Mouse (Mus musculus): ENCODE results near the gene Epp13. TPM values are rescaled to one million over a fixed set of nuclear protein-coding genes. Genes with fewer than 3 reads are reported as not detected.
"Not testable (repeated sequence)": the region's sequence is repeated elsewhere in the genome, so short reads cannot be mapped to it uniquely, and the experiment has no call there.

Epp13 gene
- polyA plus RNA-seq (2015; fragmentation: Nextera tagmentation; extraction: Ambion mirVana): not detected in 2 replicates

- H3K27me3 ChIP-seq (ENCODE audit: control insufficient read depth, insufficient read depth, low read depth, low read length): no peaks in the 10 kb centered on the region
- ATAC-seq: no peak
- H3K4me2 ChIP-seq (ENCODE audit: low read length): no peak within 1 kb of the TSS
- no peaks in the 10 kb centered on the region for H3K36me3 ChIP-seq (ENCODE audit: control insufficient read depth, insufficient read depth, low read length)
- WGBS: 82% methylated on average over 6 of the region's 6 CpGs
- no peaks in the 10 kb centered on the region for H3K4me1 ChIP-seq (ENCODE audit: control insufficient read depth, insufficient read depth, low read length)
- no peaks in the 10 kb centered on the region for H3K9me3 ChIP-seq (replicated peaks; ENCODE audit: control insufficient read depth, low read length, poor library complexity, severe bottlenecking)
- H3K27ac ChIP-seq (ENCODE audit: low read length): no peak within 1 kb of the TSS
- H3K9ac ChIP-seq (ENCODE audit: low read depth, low read length): no peak within 1 kb of the TSS
- H3K4me3 ChIP-seq (ENCODE audit: low read depth, low read length): no peak within 1 kb of the TSS
Measured at GRCm38 (mm10) chr7:6252410-6252809, at the start of gene Epp13. Gene Epp13 (plus strand): TSS chr7:6252710.

- Histone ChIP-seq H3K9me3 (replicated peaks; ENCODE audit: control insufficient read depth, low read length, poor library complexity, severe bottlenecking) (no peaks in the 10 kb centered on the region), H3K27ac (ENCODE audit: low read length) (no peak overlapping the region), H3K4me1 (ENCODE audit: control insufficient read depth, insufficient read depth, low read length) (no peaks in the 10 kb centered on the region), H3K4me3 (ENCODE audit: low read depth, low read length) (no peak overlapping the region), H3K36me3 (ENCODE audit: control insufficient read depth, insufficient read depth, low read length) (no peaks in the 10 kb centered on the region), H3K4me2 (ENCODE audit: low read length) (no peak overlapping the region), H3K27me3 (ENCODE audit: control insufficient read depth, insufficient read depth, low read depth, low read length) (no peaks in the 10 kb centered on the region), H3K9ac (ENCODE audit: low read depth, low read length) (no peak overlapping the region)
- 84% methylated on average over 3 of the region's 3 CpGs for WGBS
- ATAC-seq: no peak
Measured at GRCm38 (mm10) chr7:6204200-6204599, 48.3 kb upstream of the Epp13 start.

GRCm38 (mm10) chr7:6213144-6213543 is 39.4 kb upstream of the Epp13 start:
- Histone ChIP-seq H3K4me1 (ENCODE audit: control insufficient read depth, insufficient read depth, low read length) (no peaks in the 10 kb centered on the region), H3K36me3 (ENCODE audit: control insufficient read depth, insufficient read depth, low read length) (no peaks in the 10 kb centered on the region), H3K4me2 (ENCODE audit: low read length) (no peak overlapping the region), H3K9me3 (replicated peaks; ENCODE audit: control insufficient read depth, low read length, poor library complexity, severe bottlenecking) (peaks cover 2% of the 10 kb centered on the region; the same call in 1 of the 2 replicates), H3K9ac (ENCODE audit: low read depth, low read length) (no peak overlapping the region), H3K27ac (ENCODE audit: low read length) (no peak overlapping the region), H3K27me3 (ENCODE audit: control insufficient read depth, insufficient read depth, low read depth, low read length) (no peaks in the 10 kb centered on the region), H3K4me3 (ENCODE audit: low read depth, low read length) (no peak overlapping the region)
- WGBS: 45% methylated on average over 5 of the region's 5 CpGs
- ATAC-seq: no peak

GRCm38 (mm10) chr7:6214691-6215090 is 37.8 kb upstream of the Epp13 start:
- not testable (repeated sequence) for H3K4me1 ChIP-seq (ENCODE audit: control insufficient read depth, insufficient read depth, low read length); ATAC-seq; H3K27ac ChIP-seq (ENCODE audit: low read length); H3K36me3 ChIP-seq (ENCODE audit: control insufficient read depth, insufficient read depth, low read length); H3K27me3 ChIP-seq (ENCODE audit: control insufficient read depth, insufficient read depth, low read depth, low read length); H3K4me3 ChIP-seq (ENCODE audit: low read depth, low read length); H3K9ac ChIP-seq (ENCODE audit: low read depth, low read length); H3K4me2 ChIP-seq (ENCODE audit: low read length); H3K9me3 ChIP-seq (replicated peaks; ENCODE audit: control insufficient read depth, low read length, poor library complexity, severe bottlenecking)
- 76% methylated on average over 2 of the region's 4 CpGs for WGBS

GRCm38 (mm10) chr7:6220147-6220546 is 32.4 kb upstream of the Epp13 start:
- Histone ChIP-seq H3K4me2 (ENCODE audit: low read length) (no peak overlapping the region), H3K27ac (ENCODE audit: low read length) (no peak overlapping the region), H3K9ac (ENCODE audit: low read depth, low read length) (no peak overlapping the region), H3K9me3 (replicated peaks; ENCODE audit: control insufficient read depth, low read length, poor library complexity, severe bottlenecking) (0 out of 2 replicates have a peak, but pooled peaks cover 2% of the 10 kb centered on the region), H3K4me3 (ENCODE audit: low read depth, low read length) (no peak overlapping the region), H3K4me1 (ENCODE audit: control insufficient read depth, insufficient read depth, low read length) (no peaks in the 10 kb centered on the region), H3K27me3 (ENCODE audit: control insufficient read depth, insufficient read depth, low read depth, low read length) (no peaks in the 10 kb centered on the region), H3K36me3 (ENCODE audit: control insufficient read depth, insufficient read depth, low read length) (no peaks in the 10 kb centered on the region)
- WGBS: 37% methylated on average over 3 of the region's 3 CpGs
- no peak for ATAC-seq

- no peaks in the 10 kb centered on the region for H3K27me3 ChIP-seq (ENCODE audit: control insufficient read depth, insufficient read depth, low read depth, low read length)
- no peak within 1 kb of the TSS for H3K4me3 ChIP-seq (ENCODE audit: low read depth, low read length)
- ATAC-seq: no peak
- no peaks in the 10 kb centered on the region for H3K4me1 ChIP-seq (ENCODE audit: control insufficient read depth, insufficient read depth, low read length)
- H3K4me2 ChIP-seq (ENCODE audit: low read length): no peak within 1 kb of the TSS
- H3K36me3 ChIP-seq (ENCODE audit: control insufficient read depth, insufficient read depth, low read length): no peaks in the 10 kb centered on the region
- 94% methylated on average over 12 of the region's 12 CpGs for WGBS
- H3K9ac ChIP-seq (ENCODE audit: low read depth, low read length): no peak within 1 kb of the TSS
- 0 out of 2 replicates have a peak, but pooled peaks cover 2% of the 10 kb centered on the region for H3K9me3 ChIP-seq (replicated peaks; ENCODE audit: control insufficient read depth, low read length, poor library complexity, severe bottlenecking)
- H3K27ac ChIP-seq (ENCODE audit: low read length): no peak within 1 kb of the TSS
Measured at GRCm38 (mm10) chr7:6221978-6222377, 30.5 kb upstream of the Epp13 start, which contains the start of gene Zscan5b. Gene Zscan5b (plus strand): TSS chr7:6222278.

GRCm38 (mm10) chr7:6228491-6228890 is 24.0 kb upstream of the Epp13 start:
- H3K4me2 ChIP-seq (ENCODE audit: low read length); H3K27me3 ChIP-seq (ENCODE audit: control insufficient read depth, insufficient read depth, low read depth, low read length); H3K9me3 ChIP-seq (replicated peaks; ENCODE audit: control insufficient read depth, low read length, poor library complexity, severe bottlenecking); H3K36me3 ChIP-seq (ENCODE audit: control insufficient read depth, insufficient read depth, low read length); H3K27ac ChIP-seq (ENCODE audit: low read length); ATAC-seq; H3K9ac ChIP-seq (ENCODE audit: low read depth, low read length); H3K4me1 ChIP-seq (ENCODE audit: control insufficient read depth, insufficient read depth, low read length); H3K4me3 ChIP-seq (ENCODE audit: low read depth, low read length): not testable (repeated sequence)
- WGBS: 58% methylated on average over 8 of the region's 8 CpGs

DNA sequence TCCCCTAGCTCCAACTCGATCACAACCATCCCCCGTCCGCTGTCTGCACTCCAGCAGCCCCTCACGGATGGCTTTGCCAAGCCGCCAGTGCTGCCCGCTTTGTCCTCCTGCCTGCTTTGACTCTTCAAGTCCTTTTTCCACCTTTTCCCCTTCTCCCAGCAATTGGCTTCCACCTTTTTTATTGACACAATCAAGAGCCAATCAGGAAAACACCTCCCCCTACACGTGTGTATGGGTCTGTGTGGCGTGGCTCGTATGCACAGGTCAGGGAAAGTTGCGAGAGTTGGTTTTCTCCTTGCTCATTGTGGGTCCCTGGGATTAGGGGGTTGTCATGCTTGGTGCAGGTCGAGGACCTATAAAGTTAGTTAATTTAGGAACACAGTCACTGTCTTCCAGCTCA is 12.7 kb upstream of the Epp13 start:
- Histone ChIP-seq H3K27ac (ENCODE audit: low read length) (no peak overlapping the region), H3K4me3 (ENCODE audit: low read depth, low read length) (no peak overlapping the region), H3K9ac (ENCODE audit: low read depth, low read length) (no peak overlapping the region), H3K4me1 (ENCODE audit: control insufficient read depth, insufficient read depth, low read length) (no peaks in the 10 kb centered on the region), H3K27me3 (ENCODE audit: control insufficient read depth, insufficient read depth, low read depth, low read length) (no peaks in the 10 kb centered on the region), H3K9me3 (replicated peaks; ENCODE audit: control insufficient read depth, low read length, poor library complexity, severe bottlenecking) (no peaks in the 10 kb centered on the region), H3K36me3 (ENCODE audit: control insufficient read depth, insufficient read depth, low read length) (no peaks in the 10 kb centered on the region), H3K4me2 (ENCODE audit: low read length) (no peak overlapping the region)
- no peak for ATAC-seq
- 61% methylated on average over 11 of the region's 11 CpGs for WGBS

- not testable (repeated sequence) for H3K27me3 ChIP-seq (ENCODE audit: control insufficient read depth, insufficient read depth, low read depth, low read length); H3K27ac ChIP-seq (ENCODE audit: low read length); H3K36me3 ChIP-seq (ENCODE audit: control insufficient read depth, insufficient read depth, low read length); H3K4me2 ChIP-seq (ENCODE audit: low read length); ATAC-seq; H3K4me1 ChIP-seq (ENCODE audit: control insufficient read depth, insufficient read depth, low read length); H3K9me3 ChIP-seq (replicated peaks; ENCODE audit: control insufficient read depth, low read length, poor library complexity, severe bottlenecking); H3K9ac ChIP-seq (ENCODE audit: low read depth, low read length); H3K4me3 ChIP-seq (ENCODE audit: low read depth, low read length)
- WGBS: 11% methylated on average over 1 of the region's 1 CpGs
Measured at GRCm38 (mm10) chr7:6240841-6241425, 11.6 kb upstream of the Epp13 start.
